Mouse (Mus musculus): ENCODE measurements around the gene Grik5.

Grik5 gene

DNA sequence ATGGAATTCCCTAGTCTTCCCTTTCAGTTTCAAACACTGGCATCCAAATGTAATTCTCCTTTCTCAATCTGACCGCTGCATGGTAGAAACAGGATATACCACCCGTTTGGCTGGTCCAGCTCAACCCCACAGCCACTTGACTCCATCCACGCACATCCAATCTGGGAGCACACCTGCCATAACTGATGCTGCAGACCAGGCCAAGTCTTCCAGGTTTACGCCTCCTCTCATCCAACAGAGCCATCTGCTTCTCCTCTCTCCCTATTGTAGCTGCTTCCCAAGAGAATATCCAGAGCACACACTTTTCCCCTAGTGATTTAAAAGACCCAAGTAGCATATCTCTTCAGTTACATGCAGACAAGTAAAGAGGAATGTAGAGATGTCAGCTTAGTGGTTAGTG lies 37.4 kb downstream of the Grik5 start:
- in situ Hi-C loops (cut with MseI, MboI): no loop called here

- in situ Hi-C loops (cut with MseI, MboI): no loop called here
Measured at GRCm38 (mm10) chr7:25031528-25031927, 40.6 kb downstream of the Grik5 start.

DNA sequence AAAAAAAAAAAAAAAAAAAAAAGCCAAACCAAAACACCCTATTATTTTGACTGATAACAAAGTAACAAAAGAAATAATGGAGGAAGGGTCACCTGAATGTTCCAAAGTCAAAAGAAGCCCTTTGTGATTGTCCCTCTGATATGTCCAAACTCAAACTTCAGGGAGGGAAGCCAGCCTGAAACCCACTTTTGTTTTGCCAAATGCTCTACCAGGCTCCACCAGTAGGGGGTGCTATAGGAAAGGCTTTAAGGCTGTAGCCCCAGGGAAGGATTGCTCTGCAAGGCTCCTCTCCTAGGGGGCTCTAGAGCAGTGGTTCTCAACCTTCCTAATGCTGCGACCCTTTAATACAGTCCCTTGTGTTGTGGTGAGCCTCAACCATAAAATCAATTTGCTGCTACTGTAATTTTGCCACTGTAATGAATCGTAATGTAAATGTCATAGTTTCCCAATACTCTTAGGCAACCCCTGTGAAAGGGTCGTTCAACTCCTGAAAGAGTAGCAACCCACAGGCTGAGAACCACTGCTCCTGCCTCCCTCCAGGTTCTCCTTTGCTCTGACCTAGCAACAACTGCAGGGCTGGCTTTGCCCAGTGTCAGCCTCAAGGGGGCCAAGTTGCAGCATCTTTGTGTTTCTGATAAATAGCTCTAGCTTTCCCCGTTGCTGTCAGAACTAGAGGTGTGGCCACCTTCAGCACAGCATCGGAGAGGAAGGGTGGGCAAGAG lies 42.0 kb downstream of the Grik5 start:
- in situ Hi-C loops (cut with MseI, MboI): no loop called here

- in situ Hi-C loops (cut with MseI, MboI): no loop called here
Measured at GRCm38 (mm10) chr7:25026452-25026851, 45.7 kb downstream of the Grik5 start.

GRCm38 (mm10) chr7:25025855-25026439 lies 46.2 kb downstream of the Grik5 start:
- in situ Hi-C loops (cut with MseI, MboI): no loop called here

GRCm38 (mm10) chr7:25011592-25011991 lies 60.6 kb downstream of the Grik5 start:
- in situ Hi-C loops (cut with MseI, MboI): no loop called here

DNA sequence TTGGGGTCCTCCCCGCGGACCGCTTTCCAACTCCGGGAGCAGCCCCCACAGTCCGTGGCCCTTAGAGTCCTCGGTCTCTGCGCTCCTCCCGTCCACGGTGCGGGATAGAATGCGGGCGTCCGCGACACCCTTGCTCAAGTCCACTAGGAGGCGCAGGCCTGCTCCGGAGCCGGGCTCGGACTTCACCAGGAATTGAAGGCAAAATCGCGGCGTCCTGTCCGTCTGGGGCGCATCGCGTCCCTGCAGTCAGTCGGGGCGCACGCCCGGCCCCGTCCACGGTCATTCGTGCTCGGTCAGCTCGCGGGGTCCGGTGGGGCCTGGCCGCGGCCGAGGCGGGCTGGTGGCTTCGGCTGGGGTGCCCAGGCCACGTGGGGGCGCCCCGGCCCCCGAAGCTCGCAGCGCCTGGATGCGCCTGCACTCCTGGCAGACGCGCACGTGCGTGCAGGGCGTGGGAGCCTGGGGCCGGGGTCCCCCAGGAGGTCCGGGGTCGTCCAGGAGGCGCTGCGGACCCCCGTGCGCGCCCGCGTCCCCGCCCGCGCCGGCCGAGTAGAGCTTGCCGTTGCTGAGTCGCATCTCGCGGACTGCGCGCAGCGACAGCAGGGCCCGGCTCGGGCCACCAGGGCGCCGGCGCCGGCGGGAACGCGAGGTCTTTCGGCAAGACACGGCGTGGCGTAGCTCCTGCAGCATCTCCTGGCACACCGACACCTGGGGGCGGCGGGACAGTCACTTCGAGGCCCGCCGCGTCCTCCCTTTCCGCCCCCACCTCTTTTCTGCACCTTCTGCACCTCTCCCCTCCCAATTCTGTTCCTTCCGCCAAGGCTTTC lies 61.8 kb downstream of the Grik5 start:
- in situ Hi-C loops (cut with MseI, MboI): no loop called here

GRCm38 (mm10) chr7:25009099-25009700 lies 62.9 kb downstream of the Grik5 start:
- in situ Hi-C loops (cut with MseI, MboI): no loop called here

- in situ Hi-C loops (cut with MseI, MboI): no loop called here
Measured at GRCm38 (mm10) chr7:25008635-25009034, 63.5 kb downstream of the Grik5 start.

- in situ Hi-C loops (cut with MseI, MboI): no loop called here
Measured at GRCm38 (mm10) chr7:25007609-25008374, 64.4 kb downstream of the Grik5 start.

DNA sequence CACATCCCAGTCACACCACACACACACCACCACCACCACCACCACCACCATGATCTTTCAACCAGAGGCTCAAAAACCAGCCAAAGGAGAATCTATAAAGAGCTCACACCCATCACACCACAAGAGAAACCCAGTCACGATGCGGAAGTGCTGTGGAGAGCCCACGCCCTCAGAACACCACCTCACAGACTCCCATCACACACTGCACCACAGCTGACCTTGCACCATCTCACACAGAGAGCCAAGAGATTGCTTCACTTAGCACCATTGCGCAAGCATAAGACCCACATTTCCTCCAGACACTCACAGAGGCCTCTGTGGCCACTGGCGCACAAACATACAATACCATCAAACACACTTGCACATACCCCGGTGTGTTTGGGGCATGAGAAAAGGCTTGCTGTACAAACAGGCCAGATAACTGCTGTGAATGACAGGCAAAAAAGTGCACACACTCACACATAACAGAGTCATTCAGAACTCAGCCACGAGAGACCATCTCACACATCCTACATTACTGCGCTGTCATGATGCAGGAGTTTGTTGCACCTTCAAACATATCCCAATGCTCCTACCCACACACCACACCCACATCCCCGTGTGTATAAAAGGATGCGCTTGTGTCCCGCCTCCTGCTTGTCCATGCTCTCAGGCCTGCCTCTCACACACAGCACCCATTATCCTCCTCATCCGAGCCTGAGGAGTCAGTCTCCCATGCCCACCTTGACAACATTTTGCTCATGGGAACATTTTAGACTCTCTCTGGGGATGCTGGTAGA lies 65.4 kb downstream of the Grik5 start:
- in situ Hi-C loops (cut with MseI, MboI): no loop called here

GRCm38 (mm10) chr7:25006171-25006570 lies 66.0 kb downstream of the Grik5 start:
- in situ Hi-C loops (cut with MseI, MboI): no loop called here

DNA sequence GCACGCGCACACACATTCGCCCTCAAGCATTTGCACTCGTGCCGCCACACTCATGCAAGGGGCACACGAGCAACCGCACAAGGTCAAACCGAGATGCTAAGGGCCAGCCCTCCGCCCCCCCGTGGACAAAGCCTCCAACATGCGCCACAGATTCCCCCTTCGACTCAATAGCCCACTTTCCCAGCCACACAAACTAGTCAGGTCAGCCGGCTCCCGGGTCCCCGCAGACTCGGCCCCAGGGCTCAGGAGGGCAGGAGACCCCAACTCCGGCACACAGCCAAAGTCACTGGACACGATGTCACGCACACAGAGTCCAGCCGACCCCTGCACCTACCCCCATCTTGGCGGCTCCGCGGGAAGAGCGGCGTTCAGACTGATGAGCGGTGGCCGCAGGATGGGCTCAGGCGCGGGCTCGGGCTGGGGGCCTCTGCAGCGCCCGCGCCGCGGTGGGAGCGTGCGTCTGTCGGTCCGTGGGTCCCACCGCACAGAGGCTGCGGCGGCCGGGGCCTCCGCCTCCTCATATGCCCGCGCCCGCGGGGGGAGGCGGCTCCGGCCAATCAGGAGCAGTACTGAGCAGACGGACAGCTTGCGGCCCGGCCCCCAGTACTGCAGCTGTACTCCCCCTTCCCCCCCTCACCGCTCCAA lies 66.6 kb downstream of the Grik5 start, which contains the start of gene Atp1a3:
Atp1a3 (minus strand) TSS at position 538 of the 645 bp plus-strand sequence.
- in situ Hi-C loops (cut with MseI, MboI): no loop called here

DNA sequence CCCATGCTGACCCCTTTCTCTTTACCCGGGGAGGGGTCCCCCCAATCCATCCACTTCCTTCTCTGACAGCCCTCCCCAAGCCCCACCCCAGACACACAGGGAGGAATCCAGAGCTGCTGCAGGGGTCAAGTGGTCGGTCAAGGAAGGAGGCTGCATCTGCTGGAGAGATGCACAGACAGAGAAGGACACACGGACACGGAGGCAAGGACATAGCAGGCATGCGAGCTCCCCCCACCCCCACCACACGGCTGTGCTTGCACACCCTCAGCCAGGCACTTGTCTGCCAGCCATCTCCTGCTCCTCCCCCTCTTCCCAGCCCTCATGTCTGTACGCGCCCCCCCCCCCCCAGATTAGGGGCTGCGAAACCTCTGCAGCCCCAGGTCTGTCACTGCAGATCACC lies 67.3 kb downstream of the Grik5 start:
- in situ Hi-C loops (cut with MseI, MboI): no loop called here

GRCm38 (mm10) chr7:25003820-25004388 lies 68.2 kb downstream of the Grik5 start:
- in situ Hi-C loops (cut with MseI, MboI): no loop called here

DNA sequence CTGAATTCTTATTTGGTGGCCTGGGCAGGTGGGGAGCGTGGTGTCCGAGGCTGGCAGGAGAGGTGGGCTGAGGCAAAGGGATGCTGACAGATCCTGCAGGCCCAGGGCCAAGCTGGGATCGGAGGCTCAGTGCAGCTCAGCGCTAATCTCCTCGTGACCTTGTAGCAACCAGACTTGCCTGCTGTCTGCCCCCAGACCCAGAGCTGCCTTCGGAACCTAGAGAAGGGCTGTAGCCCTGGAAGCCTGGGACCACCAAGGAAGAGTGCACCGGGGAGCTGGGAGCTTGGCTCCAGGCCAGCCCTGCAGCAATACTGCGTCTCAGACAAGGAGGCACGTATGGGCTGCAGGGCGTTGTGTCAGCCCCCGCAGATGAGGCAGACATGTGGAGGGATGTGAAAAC lies 68.9 kb downstream of the Grik5 start:
- in situ Hi-C loops (cut with MseI, MboI): no loop called here

DNA sequence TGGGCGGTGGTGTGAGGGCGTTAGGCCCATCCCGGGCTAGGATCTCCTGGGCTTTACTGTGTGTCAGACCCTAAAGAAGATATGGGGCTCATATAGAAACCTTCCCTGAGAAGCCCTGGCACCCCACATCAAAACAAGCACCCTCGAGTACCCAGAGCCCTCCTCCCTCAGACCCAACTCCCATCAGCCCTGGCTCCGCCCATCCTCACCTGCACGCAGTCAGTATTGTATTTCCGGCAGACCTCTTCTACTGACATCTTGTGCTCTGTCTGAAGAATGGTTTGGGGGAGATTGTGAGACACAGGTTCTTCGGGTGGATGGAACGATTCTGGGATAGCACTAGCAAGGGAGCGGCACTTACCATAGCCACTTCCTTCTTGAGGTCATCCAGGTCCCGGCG lies 71.4 kb downstream of the Grik5 start:
- in situ Hi-C loops (cut with MseI, MboI): no loop called here

- in situ Hi-C loops (cut with MseI, MboI): no loop called here
Measured at GRCm38 (mm10) chr7:25000211-25000610, 71.9 kb downstream of the Grik5 start.

DNA sequence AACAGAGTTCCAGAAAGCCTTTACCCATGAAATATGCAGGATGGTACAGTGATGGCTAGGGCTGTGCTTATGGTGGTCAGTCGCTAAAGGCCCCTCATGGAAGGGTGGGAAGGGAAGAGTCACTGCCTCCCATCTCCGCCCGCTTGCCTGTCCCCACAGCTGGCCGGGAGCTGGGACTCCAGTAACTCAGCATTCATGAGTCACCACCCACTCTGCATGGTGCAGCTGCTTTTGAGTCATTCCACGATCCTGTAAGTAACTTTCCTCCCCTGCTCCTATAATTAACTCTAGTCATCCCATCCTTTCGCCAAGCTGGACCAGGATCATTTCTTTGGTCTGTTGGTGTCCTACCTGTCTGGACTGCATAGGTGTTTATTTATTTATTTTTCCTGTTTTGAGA lies 79.1 kb downstream of the Grik5 start:
- in situ Hi-C loops (cut with MseI, MboI): no loop called here

DNA sequence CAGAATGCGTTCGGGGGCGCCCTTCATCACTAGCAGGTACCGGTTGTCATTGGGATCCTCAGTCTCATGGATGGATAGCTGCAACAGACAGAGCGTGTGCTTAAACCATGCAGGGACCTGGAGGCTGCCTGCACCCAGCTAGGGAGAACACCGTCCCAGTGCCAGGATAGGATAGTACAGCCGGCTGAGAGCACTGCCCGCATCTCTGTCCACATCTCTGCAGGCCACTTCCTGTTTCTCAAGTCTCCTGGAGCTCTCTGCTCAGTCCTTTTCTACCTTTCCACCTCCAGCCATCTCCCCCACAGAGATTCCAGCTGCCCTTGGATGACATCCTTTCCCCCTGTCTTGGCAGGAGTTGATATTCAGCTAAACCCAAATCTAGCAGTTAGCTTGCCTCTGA lies 81.7 kb downstream of the Grik5 start:
- in situ Hi-C loops (cut with MseI, MboI): no loop called here
